Mouse (Mus musculus) cerebellum, adult 2 months (tissue): ENCODE results near the gene Rab5if.

Experiments used
- CTCF ChIP-seq: fragments of 200-500 bp; IDR thresholded peaks from 2 replicates; pipeline ENCODE4 v1.5.1; 2011; ENCODE audit warnings: low read depth, mild to moderate bottlenecking, control low read depth, low read length, moderate library complexity, borderline replicate concordance; ENCODE audit not compliant: insufficient read depth
- POLR2A ChIP-seq: fragments of 200-500 bp; IDR thresholded peaks from 2 replicates; pipeline ENCODE4 v1.6.1; 2011; ENCODE audit warnings: low read length, control low read depth, borderline replicate concordance; ENCODE audit not compliant: insufficient read depth

DNA sequence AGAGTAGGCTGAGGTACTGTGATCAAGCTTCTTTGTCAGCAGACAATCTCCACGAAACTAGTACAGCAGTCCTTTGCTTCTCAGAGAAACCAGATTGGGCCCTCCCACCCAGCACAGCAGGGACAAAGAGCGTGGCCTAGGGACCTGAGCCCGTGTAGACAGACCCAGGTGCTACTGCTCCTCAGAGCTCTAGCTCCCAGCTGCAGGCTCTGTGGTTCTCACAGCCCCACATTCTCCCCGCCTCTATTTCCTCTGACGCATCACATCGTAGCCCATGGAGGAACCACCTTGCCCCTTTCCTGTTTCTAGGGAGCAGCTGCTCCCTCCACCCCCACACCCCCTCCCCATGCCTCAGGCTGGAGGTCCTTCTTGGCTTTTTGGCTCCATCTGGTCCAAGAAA is 24.1 kb downstream of the Rab5if start, which contains the start of gene Sla2:
- no peak for TF ChIP-seq CTCF
- TF ChIP-seq POLR2A: no peak
